Mouse (Mus musculus) forebrain, embryonic 14.5 days (tissue): ENCODE results near the gene Dscaml1. TPM values are rescaled to one million over a fixed set of nuclear protein-coding genes. Genes with fewer than 3 reads are reported as not detected.

Experiments used
- polyA plus RNA-seq: library from polyadenylated mRNA; unstranded; fragments of >200 nt; fragmentation: Nextera tagmentation; extraction: Ambion mirVana; gene quantifications from 2 replicates; pipeline ENCODE4 v1.2.1, GENCODE M21; 2014

The Dscaml1 gene
- polyA plus RNA-seq, 1 experiment from 2014 or later, result 11.3 TPM

Other genes starting within 250 kb of the Dscaml1 start
- gene BC049352, start 244.6 kb upstream of the Dscaml1 start, polyA plus RNA-seq, result not detected in 2 replicates
- gene Tmprss4, start 222.5 kb upstream of the Dscaml1 start, polyA plus RNA-seq, result not detected in 2 replicates
- 0.43 and 0.57 TPM in 2 replicates for gene Il10ra, start 157.5 kb upstream of the Dscaml1 start, polyA plus RNA-seq
- gene Tmprss13, start 107.5 kb upstream of the Dscaml1 start, polyA plus RNA-seq, result 0.05 TPM in 1 of 2 replicates, not detected in the other
- 355 and 413 TPM in 2 replicates for gene Fxyd6, start 56.4 kb upstream of the Dscaml1 start, polyA plus RNA-seq
- gene Fxyd2, start 27.0 kb upstream of the Dscaml1 start, polyA plus RNA-seq, result 5.2 and 6.2 TPM in 2 replicates